Mouse (Mus musculus) bone marrow, adult 2 months (tissue): Measurements from ENCODE around the gene Maml2.

Experiments used
- CTCF ChIP-seq: fragments of 200-500 bp; IDR thresholded peaks from 2 replicates; pipeline ENCODE4 v1.5.1; 2011; ENCODE audit warnings: low read length, control low read depth; ENCODE audit not compliant: control insufficient read depth, insufficient read depth
- POLR2A ChIP-seq: fragments of 200-500 bp; IDR thresholded peaks from 2 replicates; pipeline ENCODE4 v1.6.1; 2011; ENCODE audit warnings: low read depth, mild to moderate bottlenecking, control low read depth, low read length, borderline replicate concordance; ENCODE audit not compliant: control insufficient read depth

GRCm38 (mm10) chr9:13549911-13550310 lies 252.2 kb downstream of the Maml2 start:
- TF ChIP-seq POLR2A (no peak), CTCF (no peak)
